Mouse (Mus musculus) duodenum, adult 2 months (tissue): ENCODE measurements around the gene Nsg1. TPM values are rescaled to one million over a fixed set of nuclear protein-coding genes. Genes with fewer than 3 reads are reported as not detected.

Experiments
- polyA plus RNA-seq: library from polyadenylated mRNA; depleted of rRNA; stranded (reverse); fragments of >200 nt; gene quantifications from 2 replicates; pipeline ENCODE4 v1.2.3, GENCODE M21; 2012; ENCODE audit warnings: low replicate concordance; rRNA removed

The Nsg1 gene
- polyA plus RNA-seq, result 4.4 and 5.9 TPM in 2 replicates

GRCm38 (mm10) chr5:38159634-38160413 is at the start of gene Nsg1:
Gene Nsg1, minus strand, starts transcription at chr5:38159907.

Other genes starting within 250 kb of the Nsg1 start
- 9.5 and 11.3 TPM in 2 replicates for gene Stx18, start 121.2 kb downstream of the Nsg1 start, polyA plus RNA-seq
- gene Zbtb49, start 60.5 kb upstream of the Nsg1 start, polyA plus RNA-seq, result 7.0 and 8.4 TPM in 2 replicates
- gene Lyar, start 60.6 kb upstream of the Nsg1 start, polyA plus RNA-seq, result 0.41 and 1.7 TPM in 2 replicates
- gene Tmem128, start 100.3 kb upstream of the Nsg1 start, polyA plus RNA-seq, result 13.9 and 20.8 TPM in 2 replicates
- not detected in 2 replicates for gene Otop1, start 116.1 kb upstream of the Nsg1 start, polyA plus RNA-seq
- not detected in 2 replicates for gene Drd5, start 159.5 kb upstream of the Nsg1 start, polyA plus RNA-seq